Mouse (Mus musculus) embryonic facial prominence, embryonic 13.5 days (tissue): ENCODE measurements around the gene Ccdc33. TPM values are rescaled to one million over a fixed set of nuclear protein-coding genes. Genes with fewer than 3 reads are reported as not detected.

ENCODE experiments used
- ATAC-seq: fragments of 200-750 bp; cut with Nextera tagmentation; 2 replicates; pipeline ENCODE4 v1.8.0; 2017; ENCODE audit warnings: low read depth; ENCODE audit not compliant: insufficient number of reproducible peaks, insufficient read depth, low FRiP score, low TSS enrichment
- H3K27ac ChIP-seq: fragments of 300-500 bp; sonication (generic); 2 replicates; pipeline ENCODE4 v1.5.1; 2015; ENCODE audit warnings: moderate library complexity, mild to moderate bottlenecking, inconsistent platforms
- H3K27me3 ChIP-seq: fragments of 300-500 bp; sonication (generic); 2 replicates; pipeline ENCODE4 v1.6.1; 2015; ENCODE audit warnings: mild to moderate bottlenecking, inconsistent platforms
- H3K36me3 ChIP-seq: fragments of 300-500 bp; sonication (generic); 2 replicates; pipeline ENCODE4 v1.6.1; 2015; ENCODE audit warnings: mild to moderate bottlenecking, inconsistent platforms
- H3K4me1 ChIP-seq: fragments of 300-500 bp; sonication (generic); 2 replicates; pipeline ENCODE4 v1.6.1; 2015; ENCODE audit warnings: inconsistent platforms
- H3K4me2 ChIP-seq: fragments of 300-500 bp; sonication (generic); 2 replicates; pipeline ENCODE4 v1.6.1; 2015; ENCODE audit warnings: moderate library complexity, mild to moderate bottlenecking, inconsistent platforms
- H3K4me3 ChIP-seq: fragments of 300-500 bp; sonication (generic); 2 replicates; pipeline ENCODE4 v1.5.1; 2015; ENCODE audit warnings: mild to moderate bottlenecking, inconsistent platforms
- H3K9ac ChIP-seq: fragments of 300-500 bp; sonication (generic); 2 replicates; pipeline ENCODE4 v1.6.1; 2015; ENCODE audit warnings: mild to moderate bottlenecking, inconsistent platforms
- H3K9me3 ChIP-seq: fragments of 300-500 bp; sonication (generic); 2 replicates; pipeline ENCODE4 v1.6.1; 2016; ENCODE audit warnings: inconsistent platforms
- WGBS: fragments of 180-500 bp; shearing (Covaris S2); methylation state at CpG from one replicate; pipeline ENCODE4 v1.1.7; 2015; ENCODE audit warnings: mixed read lengths; 5-methylcytosine and 5-hydroxymethylcytosine counted together
- polyA plus RNA-seq: library from polyadenylated mRNA; unstranded; fragments of >200 nt; fragmentation: Nextera tagmentation; extraction: Ambion mirVana; gene quantifications from 2 replicates; pipeline ENCODE4 v1.2.1, GENCODE M21; 2015

Ccdc33 gene
- polyA plus RNA-seq, 1 experiment from 2014 or later, result not detected

DNA sequence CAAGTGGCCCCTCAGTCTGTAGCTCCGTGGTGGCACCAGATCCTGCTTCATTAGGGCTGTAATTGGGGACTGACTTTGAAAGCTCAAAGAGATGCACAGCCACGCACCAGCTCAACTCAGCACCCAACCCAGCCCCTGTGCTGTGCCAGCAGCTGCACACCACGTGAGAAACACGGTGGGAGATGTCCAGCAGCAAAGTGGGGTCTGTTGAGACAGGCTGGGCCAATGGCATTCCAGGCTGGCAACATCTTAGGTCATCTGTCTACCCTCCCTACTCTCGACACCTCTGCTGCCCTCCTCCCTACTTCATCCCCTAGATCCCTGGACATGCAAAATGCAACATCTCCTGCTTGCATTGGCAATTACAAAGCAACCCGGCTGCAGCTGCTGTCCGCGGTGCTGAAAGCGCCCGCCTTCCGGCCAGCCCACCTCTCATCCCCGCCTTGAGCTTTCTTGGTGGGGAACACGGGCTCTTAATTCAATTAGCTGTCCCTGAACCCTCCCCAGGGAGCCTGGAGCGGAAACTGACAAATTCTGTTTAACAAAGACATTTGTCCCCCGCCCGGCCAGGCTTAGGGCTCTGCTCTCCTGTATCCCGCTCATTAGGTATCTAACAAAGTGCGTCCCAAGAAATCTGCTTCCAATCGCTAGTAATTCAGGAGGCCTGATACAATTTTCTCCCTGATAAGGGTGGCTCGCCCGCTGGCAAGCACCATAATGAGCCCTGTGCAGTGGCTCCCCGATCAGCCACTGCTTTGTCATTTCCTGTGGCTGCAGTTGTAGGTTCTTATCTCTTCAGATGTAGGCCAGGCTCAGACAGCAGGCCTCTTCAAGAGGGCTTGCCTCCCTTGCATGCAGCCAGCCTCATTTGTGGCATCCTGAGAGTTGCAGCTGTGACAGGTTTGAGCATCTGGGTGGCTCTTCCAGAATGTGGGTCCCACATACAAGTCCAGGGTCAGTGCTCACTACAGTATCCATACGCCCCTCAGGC, 57.7 kb downstream of the Ccdc33 start:
- H3K36me3 ChIP-seq, result no peaks in the 10 kb centered on the region
- no peak overlapping the region for H3K9ac ChIP-seq
- no peak overlapping the region for H3K27ac ChIP-seq
- H3K4me1 ChIP-seq, result peaks cover 17% of the 10 kb centered on the region
- H3K9me3 ChIP-seq, result no peaks in the 10 kb centered on the region
- H3K27me3 ChIP-seq, result peaks cover 26% of the 10 kb centered on the region
- WGBS, result 6% methylated on average over 23 of the region's 23 CpGs
- no peak for ATAC-seq
- H3K4me3 ChIP-seq, result no peak overlapping the region
- no peak overlapping the region for H3K4me2 ChIP-seq

DNA sequence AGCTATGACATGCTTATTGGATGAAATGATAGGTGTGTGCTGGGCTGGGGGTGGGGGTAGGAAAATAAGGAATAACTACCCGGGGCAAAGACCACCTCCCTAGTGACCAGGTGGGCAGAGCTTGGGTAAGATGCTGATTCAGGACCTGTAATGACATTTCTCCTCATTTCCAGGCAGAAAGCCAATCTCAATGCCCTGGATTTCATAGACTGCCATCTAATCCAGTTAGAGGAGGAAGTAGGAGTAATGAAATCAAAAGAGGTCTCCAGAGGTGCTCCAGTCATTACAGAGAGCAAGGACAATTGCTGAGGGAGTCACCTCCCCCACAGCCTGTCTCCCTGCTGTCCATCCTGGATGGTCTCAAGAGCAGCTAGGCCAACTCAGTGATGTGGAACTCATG, 58.7 kb downstream of the Ccdc33 start:
- no peak overlapping the region for H3K9ac ChIP-seq
- WGBS, result 28% methylated on average over 1 of the region's 1 CpGs
- no peaks in the 10 kb centered on the region for H3K9me3 ChIP-seq
- H3K27ac ChIP-seq, result no peak overlapping the region
- peaks cover 26% of the 10 kb centered on the region for H3K27me3 ChIP-seq
- no peak overlapping the region for H3K4me3 ChIP-seq
- no peak overlapping the region for H3K4me2 ChIP-seq
- no peaks in the 10 kb centered on the region for H3K36me3 ChIP-seq
- H3K4me1 ChIP-seq, result peaks cover 13% of the 10 kb centered on the region
- no peak for ATAC-seq

DNA sequence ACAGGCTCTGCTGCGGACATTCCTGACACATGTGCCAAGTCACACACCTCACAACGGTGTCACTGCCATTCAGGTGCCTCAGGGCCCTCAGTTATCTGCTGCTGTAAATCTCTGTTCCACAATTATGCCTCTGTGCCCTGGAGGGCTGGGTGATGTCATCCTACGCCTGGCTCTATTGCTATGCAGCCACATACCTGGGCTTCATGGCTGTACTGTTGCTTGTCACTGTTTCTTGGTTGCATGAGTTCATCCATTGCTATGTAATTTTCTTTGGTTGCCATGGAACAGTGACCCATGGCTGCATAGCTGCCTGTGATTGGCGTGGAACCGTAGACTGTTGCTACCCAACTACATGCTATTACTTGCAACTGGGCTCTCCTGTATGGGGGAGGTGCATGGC, 63.0 kb downstream of the Ccdc33 start:
- H3K9me3 ChIP-seq, result no peaks in the 10 kb centered on the region
- peaks cover 2% of the 10 kb centered on the region; the same call in 1 of the 2 replicates for H3K4me1 ChIP-seq
- H3K36me3 ChIP-seq, result no peaks in the 10 kb centered on the region
- peaks cover 8% of the 10 kb centered on the region; the same call in 1 of the 2 replicates for H3K27me3 ChIP-seq
- no peak overlapping the region for H3K4me2 ChIP-seq
- WGBS, result 60% methylated on average over 5 of the region's 5 CpGs
- no peak for ATAC-seq
- H3K27ac ChIP-seq, result no peak overlapping the region
- H3K4me3 ChIP-seq, result no peak overlapping the region
- no peak overlapping the region for H3K9ac ChIP-seq

DNA sequence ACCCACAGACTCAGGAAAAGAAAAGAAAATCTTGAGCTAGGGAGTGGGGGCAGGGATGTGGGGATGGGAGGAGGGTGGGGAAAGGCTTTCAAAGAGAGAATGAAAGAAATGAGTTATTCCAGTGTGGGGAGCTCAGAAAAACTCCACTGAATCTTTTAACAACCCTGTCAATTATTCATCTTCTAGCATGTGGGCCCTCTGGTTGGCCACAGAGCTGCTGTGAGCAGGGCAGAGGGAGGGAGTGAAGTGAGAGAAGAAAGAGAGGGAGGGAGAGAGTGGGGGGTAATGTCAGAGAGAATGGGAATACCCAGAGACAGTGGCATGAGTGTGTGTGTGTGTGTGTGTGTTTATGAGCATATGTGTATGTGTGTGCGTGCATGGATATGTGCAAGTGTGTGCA, 64.6 kb downstream of the Ccdc33 start:
- no peak for ATAC-seq
- 93% methylated on average over 1 of the region's 1 CpGs for WGBS
- H3K4me3 ChIP-seq, result no peak overlapping the region
- no peak overlapping the region for H3K4me2 ChIP-seq
- H3K9me3 ChIP-seq, result no peaks in the 10 kb centered on the region
- no peaks in the 10 kb centered on the region for H3K36me3 ChIP-seq
- H3K9ac ChIP-seq, result no peak overlapping the region
- no peak overlapping the region for H3K27ac ChIP-seq
- H3K4me1 ChIP-seq, result peaks cover 6% of the 10 kb centered on the region; the same call in 1 of the 2 replicates
- H3K27me3 ChIP-seq, result peaks cover 22% of the 10 kb centered on the region

DNA sequence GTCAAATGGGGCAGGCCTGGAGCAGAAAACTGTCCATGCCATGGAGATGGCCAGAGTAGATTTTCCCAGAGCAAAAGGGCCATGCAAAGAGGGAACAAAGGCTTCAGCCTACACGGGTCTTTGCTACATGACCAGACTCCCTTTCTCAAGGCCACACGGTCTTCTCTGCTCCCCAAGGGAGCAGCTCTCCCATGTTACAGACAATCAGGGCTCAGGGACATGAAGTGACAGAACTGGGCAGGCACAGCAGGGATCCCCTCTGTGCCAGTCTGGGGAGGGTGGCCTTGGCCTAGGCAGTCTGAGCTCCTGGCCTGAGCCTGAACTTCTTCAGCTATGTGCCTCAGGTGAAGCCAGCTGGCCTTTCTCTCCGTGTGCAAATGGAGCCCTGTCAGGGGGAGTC, 65.1 kb downstream of the Ccdc33 start:
- H3K4me2 ChIP-seq, result no peak overlapping the region
- peaks cover 11% of the 10 kb centered on the region for H3K4me1 ChIP-seq
- 58% methylated on average over 3 of the region's 3 CpGs for WGBS
- no peak overlapping the region for H3K4me3 ChIP-seq
- H3K9me3 ChIP-seq, result no peaks in the 10 kb centered on the region
- ATAC-seq, result no peak
- H3K9ac ChIP-seq, result no peak overlapping the region
- no peak overlapping the region for H3K27ac ChIP-seq
- peaks cover 22% of the 10 kb centered on the region for H3K27me3 ChIP-seq
- no peaks in the 10 kb centered on the region for H3K36me3 ChIP-seq

DNA sequence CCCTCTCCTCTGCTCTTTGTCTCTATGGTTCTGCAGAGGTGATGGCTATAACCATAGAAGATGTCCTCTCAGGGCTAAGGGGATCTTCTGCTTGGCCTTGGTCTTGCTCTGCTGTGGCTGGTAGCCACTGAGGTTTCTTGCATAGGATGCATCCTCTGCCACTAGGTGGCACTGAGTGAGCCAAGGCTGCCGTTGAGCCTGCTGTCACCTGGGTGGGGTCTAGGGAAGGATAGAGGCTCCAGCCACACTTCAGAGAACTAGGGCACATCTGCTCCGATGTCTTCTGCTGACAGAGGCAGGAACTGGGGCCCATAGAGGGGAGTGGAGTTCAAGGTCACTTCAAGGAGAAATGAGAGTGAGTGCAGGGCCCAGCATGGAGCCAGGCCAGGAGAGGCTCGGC, 65.5 kb downstream of the Ccdc33 start:
- no peak overlapping the region for H3K9ac ChIP-seq
- no peak overlapping the region for H3K4me3 ChIP-seq
- no peak overlapping the region for H3K4me2 ChIP-seq
- 22% methylated on average over 3 of the region's 3 CpGs for WGBS
- H3K36me3 ChIP-seq, result no peaks in the 10 kb centered on the region
- peaks cover 23% of the 10 kb centered on the region for H3K27me3 ChIP-seq
- peaks cover 15% of the 10 kb centered on the region for H3K4me1 ChIP-seq
- no peak for ATAC-seq
- H3K27ac ChIP-seq, result no peak overlapping the region
- no peaks in the 10 kb centered on the region for H3K9me3 ChIP-seq

DNA sequence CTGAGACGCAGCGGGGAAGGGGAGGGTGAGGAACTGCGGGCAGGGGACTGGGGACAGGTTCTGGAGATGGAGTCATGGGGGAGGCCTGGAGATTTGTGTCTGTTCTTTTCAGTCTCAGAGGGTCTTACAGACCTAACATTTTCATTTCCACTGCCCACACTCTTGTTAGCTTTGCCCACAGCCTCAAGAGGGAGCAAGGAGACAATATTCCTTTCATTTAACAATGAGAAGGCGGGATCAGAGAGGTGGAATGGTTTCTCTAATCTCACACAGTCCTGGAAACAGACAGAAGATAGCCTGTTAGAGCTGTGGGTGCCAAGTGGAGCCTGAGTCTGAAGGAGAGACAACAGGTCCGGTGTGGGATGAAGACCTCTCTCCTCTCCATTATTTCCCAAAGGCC, 66.7 kb downstream of the Ccdc33 start:
- no peak for ATAC-seq
- no peak overlapping the region for H3K4me3 ChIP-seq
- no peaks in the 10 kb centered on the region for H3K36me3 ChIP-seq
- peaks cover 15% of the 10 kb centered on the region for H3K4me1 ChIP-seq
- peaks cover 19% of the 10 kb centered on the region for H3K27me3 ChIP-seq
- no peak overlapping the region for H3K9ac ChIP-seq
- no peak overlapping the region for H3K4me2 ChIP-seq
- 36% methylated on average over 5 of the region's 5 CpGs for WGBS
- no peaks in the 10 kb centered on the region for H3K9me3 ChIP-seq
- no peak overlapping the region for H3K27ac ChIP-seq

DNA sequence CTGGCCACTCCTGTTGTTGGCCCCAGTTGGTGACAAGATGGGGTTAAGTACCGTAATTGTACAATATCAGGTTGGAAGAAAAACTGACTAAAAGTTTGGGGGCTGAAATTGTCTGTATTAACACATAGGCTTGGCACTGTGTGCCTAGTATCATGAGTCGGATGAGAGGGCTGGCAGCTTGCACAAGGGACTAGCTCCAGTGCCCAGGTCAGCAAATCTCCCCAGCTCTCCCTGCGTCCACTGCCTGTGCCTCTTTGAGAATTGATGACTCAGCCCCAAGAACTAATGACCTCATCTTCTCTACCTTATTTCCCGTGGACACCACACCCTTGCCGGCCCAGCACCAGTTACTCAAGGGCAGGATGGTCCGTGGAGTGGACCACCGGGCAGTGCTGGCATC, 68.8 kb downstream of the Ccdc33 start:
- H3K9ac ChIP-seq, result no peak overlapping the region
- H3K4me3 ChIP-seq, result no peak overlapping the region
- H3K27me3 ChIP-seq, result peaks cover 26% of the 10 kb centered on the region
- H3K36me3 ChIP-seq, result no peaks in the 10 kb centered on the region
- no peak overlapping the region for H3K27ac ChIP-seq
- no peak overlapping the region for H3K4me2 ChIP-seq
- WGBS, result 78% methylated on average over 7 of the region's 7 CpGs
- no peaks in the 10 kb centered on the region for H3K9me3 ChIP-seq
- H3K4me1 ChIP-seq, result peaks cover 15% of the 10 kb centered on the region
- no peak for ATAC-seq

DNA sequence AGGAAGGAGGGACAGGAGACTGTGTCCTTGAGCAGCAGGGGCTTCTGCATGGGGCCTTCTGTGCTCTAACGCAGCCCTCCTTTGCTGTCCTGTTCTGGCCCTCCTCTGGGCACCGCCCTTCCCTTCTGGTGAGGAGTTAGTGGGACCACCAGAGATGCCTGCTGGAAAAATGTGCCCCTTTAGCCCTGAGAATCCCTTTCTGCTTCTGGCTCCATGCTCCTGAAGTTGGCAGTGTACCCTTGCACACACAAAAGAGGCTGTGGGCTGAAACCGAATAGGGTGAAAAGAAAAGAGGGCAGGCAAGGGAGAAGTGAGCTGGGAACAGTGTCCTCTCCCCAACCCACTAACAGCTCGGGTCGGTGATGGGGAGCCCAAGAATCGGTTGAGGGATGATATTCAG, 69.4 kb downstream of the Ccdc33 start:
- 60% methylated on average over 6 of the region's 6 CpGs for WGBS
- Histone ChIP-seq H3K4me3 (no peak overlapping the region), H3K27me3 (peaks cover 30% of the 10 kb centered on the region), H3K36me3 (no peaks in the 10 kb centered on the region), H3K4me1 (peaks cover 15% of the 10 kb centered on the region), H3K27ac (no peak overlapping the region), H3K4me2 (no peak overlapping the region), H3K9ac (no peak overlapping the region), H3K9me3 (no peaks in the 10 kb centered on the region)
- no peak for ATAC-seq

DNA sequence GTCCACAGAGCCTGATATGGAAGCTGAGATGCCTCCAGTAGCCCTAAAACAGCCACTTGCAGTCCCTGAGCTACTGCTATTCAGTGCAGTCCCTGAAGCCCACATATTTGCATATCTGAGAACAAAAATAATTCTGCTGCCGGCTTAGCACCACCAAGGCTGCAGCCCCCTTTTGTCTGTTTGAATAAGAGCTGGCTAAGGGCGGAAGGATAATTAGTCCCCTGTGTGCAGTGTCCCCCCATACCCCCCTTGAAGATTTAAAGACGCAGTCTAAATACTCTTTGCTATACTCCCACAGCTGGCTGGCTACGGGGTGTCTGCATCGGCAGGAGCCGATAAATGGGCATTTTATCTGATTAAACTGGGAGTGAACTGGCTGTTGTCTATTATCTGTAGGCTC, 70.0 kb downstream of the Ccdc33 start:
- Histone ChIP-seq H3K27ac (no peak overlapping the region), H3K4me2 (no peak overlapping the region), H3K9ac (no peak overlapping the region), H3K9me3 (no peaks in the 10 kb centered on the region), H3K36me3 (no peaks in the 10 kb centered on the region), H3K27me3 (peaks cover 30% of the 10 kb centered on the region), H3K4me1 (peaks cover 13% of the 10 kb centered on the region), H3K4me3 (no peak overlapping the region)
- ATAC-seq, result no peak
- 16% methylated on average over 6 of the region's 6 CpGs for WGBS

DNA sequence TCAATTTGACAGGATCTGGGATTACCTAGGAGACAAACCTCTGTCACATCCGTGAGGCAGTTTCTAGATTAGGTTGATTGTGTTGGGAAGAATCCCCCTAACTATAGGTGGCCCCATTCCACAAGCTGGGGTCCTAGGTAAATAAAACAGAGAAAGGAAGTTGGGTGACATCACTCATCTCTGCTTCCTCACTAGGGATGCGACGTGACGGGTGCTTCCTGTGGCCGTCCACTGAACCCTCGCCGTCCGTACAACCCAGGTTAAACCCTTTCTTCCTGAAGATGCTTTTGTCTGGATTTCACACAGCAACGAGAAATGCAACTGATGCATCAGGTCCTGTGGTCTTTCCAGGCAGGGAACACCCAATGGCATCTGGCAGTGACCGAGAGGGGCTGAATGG, 71.6 kb downstream of the Ccdc33 start:
- no peak for ATAC-seq
- Histone ChIP-seq H3K36me3 (no peaks in the 10 kb centered on the region), H3K9ac (no peak overlapping the region), H3K4me2 (no peak overlapping the region), H3K27ac (no peak overlapping the region), H3K27me3 (peaks cover 30% of the 10 kb centered on the region), H3K4me3 (no peak overlapping the region), H3K9me3 (no peaks in the 10 kb centered on the region), H3K4me1 (peaks cover 20% of the 10 kb centered on the region)
- 78% methylated on average over 10 of the region's 10 CpGs for WGBS

DNA sequence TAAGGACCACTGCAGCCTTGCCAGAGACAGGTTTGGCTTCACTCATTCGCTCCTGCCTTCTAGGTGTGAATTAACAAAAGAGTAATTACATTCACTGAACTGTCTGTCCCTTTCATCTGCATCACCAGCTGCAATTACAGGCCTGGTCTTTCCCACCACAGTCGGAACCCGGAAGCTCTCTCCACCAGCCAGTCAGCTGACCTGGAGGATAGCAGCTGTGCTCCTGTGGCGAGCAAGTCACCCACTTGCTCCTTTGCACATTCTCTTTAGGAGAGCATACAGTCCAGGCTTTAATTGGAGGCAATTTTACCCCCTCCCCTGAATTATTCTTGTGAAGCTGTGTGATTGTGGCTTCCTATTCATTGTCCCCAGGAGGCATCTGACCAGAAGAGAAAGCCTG, 73.0 kb downstream of the Ccdc33 start:
- ATAC-seq, result no peak
- peaks cover 32% of the 10 kb centered on the region for H3K4me1 ChIP-seq
- no peak overlapping the region for H3K27ac ChIP-seq
- peaks cover 30% of the 10 kb centered on the region for H3K27me3 ChIP-seq
- H3K9me3 ChIP-seq, result no peaks in the 10 kb centered on the region
- 27% methylated on average over 4 of the region's 4 CpGs for WGBS
- H3K9ac ChIP-seq, result no peak overlapping the region
- no peak overlapping the region for H3K4me3 ChIP-seq
- H3K36me3 ChIP-seq, result no peaks in the 10 kb centered on the region
- H3K4me2 ChIP-seq, result no peak overlapping the region
